In the genomic region with DNA sequence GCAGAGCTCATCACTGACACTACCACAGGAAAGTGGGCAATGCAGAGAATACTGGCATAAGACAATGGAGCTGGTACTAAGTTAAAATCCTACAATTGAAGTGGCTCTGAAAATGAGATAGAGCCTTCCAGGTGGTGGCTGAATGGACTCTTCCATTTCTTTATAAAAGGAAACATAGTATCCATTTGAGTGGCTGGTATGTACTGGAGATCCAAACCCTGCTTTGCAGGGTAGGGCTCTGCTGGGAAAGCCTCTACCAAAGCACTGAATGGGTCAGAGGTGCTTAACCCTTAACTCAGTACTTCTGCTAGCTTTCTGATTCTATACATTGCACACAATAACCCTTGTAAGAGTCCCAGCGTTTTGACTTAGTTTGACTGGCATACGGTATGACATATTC, we compare ENCODE assay signal across 14 mouse cellular contexts. TPM values are rescaled to one million over a fixed set of nuclear protein-coding genes. Genes with fewer than 3 reads are reported as not detected.
"Had no signal": no experiment of that assay in that cellular context is flagged by ENCODE, and none has a peak within 500 bp of the region (broad histone marks: within the 10 kb centered on the region; RNA-seq: fewer than 3 reads in every experiment).

No protein-coding gene starts in this region.

RNA-seq across cellular contexts. Expression of gene Gm5799, which starts 8.9 kb away (rescaled TPM):
- total RNA-seq: neutrophil, adult 5-6 weeks had no signal
- polyA plus RNA-seq: neural tube, embryonic 11.5 days; neural tube, embryonic 12.5 days; neural tube, embryonic 13.5 days; neural tube, embryonic 14.5 days; neural tube, embryonic 15.5 days; small intestine, adult 2 months; spleen, adult 2 months; stomach, embryonic 15.5 days; stomach, embryonic 16.5 days; stomach, postnatal 0 days; thymus, adult 2 months had no signal

RNA-seq across cellular contexts. Expression of gene Gm17654, which starts 26.7 kb away (rescaled TPM):
- total RNA-seq: neutrophil, adult 5-6 weeks had no signal
- polyA plus RNA-seq: neural tube, embryonic 11.5 days; neural tube, embryonic 12.5 days; neural tube, embryonic 13.5 days; neural tube, embryonic 14.5 days; neural tube, embryonic 15.5 days; small intestine, adult 2 months; spleen, adult 2 months; stomach, embryonic 14.5 days; stomach, embryonic 15.5 days; stomach, embryonic 16.5 days; stomach, postnatal 0 days; thymus, adult 2 months; thymus, postnatal 0 days had no signal

RNA-seq across cellular contexts. Expression of gene Gm10375, which starts 55.5 kb away (rescaled TPM):
- total RNA-seq: neutrophil, adult 5-6 weeks had no signal
- polyA plus RNA-seq: neural tube, embryonic 11.5 days; neural tube, embryonic 12.5 days; neural tube, embryonic 13.5 days; neural tube, embryonic 14.5 days; neural tube, embryonic 15.5 days; small intestine, adult 2 months; spleen, adult 2 months; stomach, embryonic 14.5 days; stomach, embryonic 15.5 days; stomach, embryonic 16.5 days; stomach, postnatal 0 days; thymus, adult 2 months; thymus, postnatal 0 days had no signal
